Mouse (Mus musculus) bone marrow macrophage, adult 2 months (primary cell): ENCODE results near the gene Tec. TPM values are rescaled to one million over a fixed set of nuclear protein-coding genes. Genes with fewer than 3 reads are reported as not detected.

Source experiments
- H3K27ac ChIP-seq: 2 replicates; pipeline ENCODE4 v1.5.1; 2012; ENCODE audit warnings: low read depth, low read length; ENCODE audit not compliant: insufficient read depth
- H3K4me1 ChIP-seq: 2 replicates; pipeline ENCODE4 v1.6.1; 2012; ENCODE audit warnings: low read length; ENCODE audit not compliant: control insufficient read depth, insufficient read depth
- H3K4me3 ChIP-seq: 2 replicates; pipeline ENCODE4 v1.5.1; 2012; ENCODE audit warnings: mild to moderate bottlenecking, low read length, moderate library complexity; ENCODE audit not compliant: insufficient read depth
- CTCF ChIP-seq: IDR thresholded peaks from 2 replicates; pipeline ENCODE4 v1.5.1; 2012; ENCODE audit warnings: low read depth, mild to moderate bottlenecking, low read length, moderate library complexity
- POLR2A ChIP-seq: IDR thresholded peaks from 2 replicates; pipeline ENCODE4 v1.6.1; 2012; ENCODE audit warnings: mild to moderate bottlenecking, low read depth, low read length, borderline replicate concordance
- polyA plus RNA-seq: library from polyadenylated mRNA; stranded (reverse); fragments of >200 nt; gene quantifications from 2 replicates; pipeline ENCODE4 v1.2.4, GENCODE M21; 2012; ENCODE audit not compliant: missing spikeins, insufficient read depth, insufficient read length

The Tec gene
- polyA plus RNA-seq, 1 experiment = 71.7 TPM

- TF ChIP-seq POLR2A (no peak), CTCF (peak; percentile 87)
- Histone ChIP-seq H3K4me3 (no peak overlapping the region), H3K4me1 (peaks cover under 1% of the 10 kb centered on the region), H3K27ac (no peak overlapping the region)
Measured at GRCm38 (mm10) chr5:72891534-72891933, 23.3 kb upstream of the Tec start.

- peaks cover 10% of the 10 kb centered on the region for H3K4me1 ChIP-seq
- no peak overlapping the region for H3K27ac ChIP-seq
- TF ChIP-seq POLR2A = no peak
- no peak for TF ChIP-seq CTCF
- H3K4me3 ChIP-seq = no peak overlapping the region
Measured at GRCm38 (mm10) chr5:72888260-72888659, 20.0 kb upstream of the Tec start.

GRCm38 (mm10) chr5:72886458-72887222, 18.4 kb upstream of the Tec start:
- Histone ChIP-seq H3K4me3 (no peak overlapping the region), H3K4me1 (peaks cover 24% of the 10 kb centered on the region)
- TF ChIP-seq CTCF (no peak), POLR2A (no peak)

GRCm38 (mm10) chr5:72883706-72884105, 15.4 kb upstream of the Tec start:
- H3K4me3 ChIP-seq = no peak overlapping the region
- H3K4me1 ChIP-seq = peaks cover 40% of the 10 kb centered on the region
- peak overlapping the region; percentile 83; the same call in 1 of the 2 replicates for H3K27ac ChIP-seq
- TF ChIP-seq POLR2A (no peak), CTCF (no peak)

More at GRCm38 (mm10) chr5:72886458-72887222, 18.4 kb upstream of the Tec start:
- H3K27ac ChIP-seq = no peak overlapping the region

GRCm38 (mm10) chr5:72882412-72882765, 14.1 kb upstream of the Tec start:
- Histone ChIP-seq H3K4me1 (peaks cover 40% of the 10 kb centered on the region), H3K4me3 (no peak overlapping the region), H3K27ac (peak overlapping the region; percentile 54)
- TF ChIP-seq POLR2A (no peak), CTCF (no peak)

- H3K27ac ChIP-seq = peak overlapping the region; percentile 54
- no peak overlapping the region for H3K4me3 ChIP-seq
- peaks cover 40% of the 10 kb centered on the region for H3K4me1 ChIP-seq
- TF ChIP-seq POLR2A (no peak), CTCF (no peak)
Measured at GRCm38 (mm10) chr5:72881748-72882411, 13.6 kb upstream of the Tec start.

- H3K4me3 ChIP-seq = no peak overlapping the region
- no peak for TF ChIP-seq POLR2A
- TF ChIP-seq CTCF = no peak
- H3K4me1 ChIP-seq = peaks cover 45% of the 10 kb centered on the region
- no peak overlapping the region for H3K27ac ChIP-seq
Measured at GRCm38 (mm10) chr5:72879736-72880135, 11.5 kb upstream of the Tec start.

- H3K4me1 ChIP-seq = peaks cover 32% of the 10 kb centered on the region
- no peak overlapping the region for H3K4me3 ChIP-seq
- TF ChIP-seq POLR2A = no peak
- 0 out of 2 replicates have a peak, but pooled peaks have one; percentile 8 for TF ChIP-seq CTCF
- no peak overlapping the region for H3K27ac ChIP-seq
Measured at GRCm38 (mm10) chr5:72871114-72871513, 2.8 kb upstream of the Tec start.

GRCm38 (mm10) chr5:72869779-72870608, 1.7 kb upstream of the Tec start:
- no peak overlapping the region for H3K4me3 ChIP-seq
- TF ChIP-seq POLR2A = no peak
- TF ChIP-seq CTCF = no peak

More at GRCm38 (mm10) chr5:72869779-72870608, 1.7 kb upstream of the Tec start:
- peaks cover 33% of the 10 kb centered on the region for H3K4me1 ChIP-seq
- H3K27ac ChIP-seq = no peak overlapping the region
